Mouse (Mus musculus) testis, postnatal 14 days (tissue): ENCODE results near the gene E330017A01Rik.

Source experiments
- DNase-seq: peaks from one replicate; pipeline ENCODE4 v3.0.0; 2021; ENCODE audit warnings: low spot score

E330017A01Rik gene

GRCm38 (mm10) chr16:58591299-58591698, 47.2 kb downstream of the E330017A01Rik start:
- no peak for DNase-seq

- DNase-seq = no peak
These were observed 49.1 kb downstream of the E330017A01Rik start for GRCm38 (mm10) chr16:58589444-58589843.
